Mouse (Mus musculus) megakaryocyte-erythroid progenitor cell, adult 5-6 weeks (primary cell): ENCODE data around the gene 2510009E07Rik. TPM values are rescaled to one million over a fixed set of nuclear protein-coding genes. Genes with fewer than 3 reads are reported as not detected.
"Not testable (repeated sequence)": the region's sequence is repeated elsewhere in the genome, so short reads cannot be mapped to it uniquely, and the experiment has no call there.

Experiments used
- ATAC-seq: replicated peaks from 2 replicates; pipeline ENCODE4 v1.8.0; 2016; ENCODE audit warnings: mild to moderate bottlenecking, inconsistent platforms; ENCODE audit not compliant: severe bottlenecking, poor library complexity, low FRiP score, low TSS enrichment
- total RNA-seq, 2 experiments: library from RNA; stranded (forward) in 1 of 2; stranded (reverse) in 1 of 2; fragments of 200-1000, 215-1000 nt in 1 of 2; fragments of >200 nt in 1 of 2; fragmentation: Nextera tagmentation in 1 of 2; gene quantifications; 2 replicates each; pipeline ENCODE4 v1.2.3; 2014 to 2017

Gene 2510009E07Rik
- total RNA-seq, 2 experiments from 2014 or later = 0.23 to 0.57 TPM

DNA sequence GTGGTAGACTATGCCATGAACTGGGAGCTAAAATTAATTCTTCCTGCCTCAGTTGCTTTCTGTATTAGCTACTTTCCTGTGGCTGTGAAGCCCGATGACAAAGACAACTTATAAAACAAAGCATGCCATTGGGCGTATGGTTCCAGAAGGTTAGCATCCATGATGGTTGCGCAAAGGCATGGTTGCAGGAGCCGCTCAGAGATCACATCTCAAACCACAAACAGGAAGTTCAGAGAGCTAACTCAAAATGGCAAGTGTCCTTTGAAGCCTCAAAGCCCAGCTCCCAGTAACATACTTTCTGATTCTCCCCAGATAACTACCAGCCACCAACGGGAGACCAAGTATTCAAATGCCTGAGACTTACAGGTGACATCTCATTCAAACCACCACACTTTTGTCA, 5.3 kb downstream of the 2510009E07Rik start:
- no peak for ATAC-seq

DNA sequence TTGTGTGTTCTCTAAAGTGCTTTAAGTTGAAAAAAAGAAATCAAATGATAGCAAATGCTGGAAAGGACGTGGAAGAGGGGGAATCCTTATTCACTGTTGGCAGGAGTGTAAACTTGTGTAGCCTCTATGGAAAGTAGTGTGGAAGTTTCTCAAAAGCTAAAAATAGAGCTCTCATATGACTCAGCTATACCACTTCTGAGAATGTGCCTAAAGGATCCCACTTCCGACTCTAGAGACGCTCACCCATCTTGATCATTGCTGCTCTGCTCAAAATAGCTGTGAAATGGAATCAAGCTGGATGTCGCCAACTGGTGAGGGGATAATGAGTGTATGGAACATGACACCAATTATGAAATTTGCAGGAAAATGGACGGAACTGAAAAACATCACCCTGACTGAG, 7.1 kb downstream of the 2510009E07Rik start:
- ATAC-seq = no peak

DNA sequence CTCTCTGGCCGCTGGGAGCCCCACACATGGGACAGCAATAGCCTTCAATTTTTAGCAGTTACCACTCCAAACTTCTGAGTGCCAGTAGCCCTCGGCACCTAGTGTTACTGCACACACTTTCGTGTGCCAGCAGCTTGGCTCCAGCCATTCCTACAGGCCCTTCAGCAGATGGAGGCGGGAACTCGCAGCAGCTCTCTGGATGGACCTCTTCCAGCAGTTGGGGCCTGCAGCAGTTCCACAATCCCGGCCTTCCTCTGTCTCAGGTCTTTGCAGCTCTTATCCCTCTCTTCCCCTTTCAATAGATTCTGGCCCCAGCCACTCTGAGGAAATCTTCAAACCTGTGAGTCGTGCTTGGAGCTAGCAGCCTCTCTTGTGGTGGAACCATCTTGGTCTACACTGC, 17.7 kb downstream of the 2510009E07Rik start:
- no peak for ATAC-seq

DNA sequence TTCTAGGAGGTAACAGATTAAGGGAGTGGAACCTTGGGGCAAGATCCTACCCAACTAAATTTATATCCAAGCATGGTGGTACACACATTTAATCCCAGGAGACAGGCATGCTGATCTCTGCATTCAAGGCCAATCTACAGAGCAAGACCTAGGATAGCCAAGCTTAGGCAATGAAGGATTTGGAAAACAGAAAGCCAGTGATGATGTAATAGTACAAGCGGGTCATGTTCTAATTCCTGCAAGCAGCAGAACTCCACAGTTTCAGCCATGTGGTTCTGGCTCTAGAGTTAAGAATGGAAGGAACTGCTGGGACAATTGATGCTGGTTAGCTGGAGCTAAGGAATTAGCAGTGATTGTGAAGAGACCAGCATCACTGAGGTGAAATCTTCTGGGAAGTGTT, 20.8 kb downstream of the 2510009E07Rik start:
- ATAC-seq = not testable (repeated sequence)

DNA sequence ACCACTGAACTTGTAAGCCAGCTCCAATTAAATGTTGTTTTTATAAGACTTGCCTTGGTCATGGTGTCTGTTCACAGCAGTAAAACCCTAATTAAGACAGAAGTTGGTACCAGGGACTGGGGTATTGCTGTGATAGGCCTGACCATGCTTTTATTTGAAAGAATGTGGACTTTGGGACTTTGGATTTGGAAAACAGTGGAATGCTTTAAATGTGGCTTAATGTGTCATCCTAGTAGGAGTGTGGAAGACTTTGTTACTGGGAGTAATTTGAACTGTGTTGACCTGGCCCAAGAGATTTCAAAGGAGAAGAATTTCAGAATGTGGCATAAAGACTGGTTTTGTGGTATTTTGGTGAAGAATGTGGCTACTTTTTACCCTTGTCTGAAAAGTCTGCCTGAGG, 21.4 kb downstream of the 2510009E07Rik start:
- not testable (repeated sequence) for ATAC-seq

DNA sequence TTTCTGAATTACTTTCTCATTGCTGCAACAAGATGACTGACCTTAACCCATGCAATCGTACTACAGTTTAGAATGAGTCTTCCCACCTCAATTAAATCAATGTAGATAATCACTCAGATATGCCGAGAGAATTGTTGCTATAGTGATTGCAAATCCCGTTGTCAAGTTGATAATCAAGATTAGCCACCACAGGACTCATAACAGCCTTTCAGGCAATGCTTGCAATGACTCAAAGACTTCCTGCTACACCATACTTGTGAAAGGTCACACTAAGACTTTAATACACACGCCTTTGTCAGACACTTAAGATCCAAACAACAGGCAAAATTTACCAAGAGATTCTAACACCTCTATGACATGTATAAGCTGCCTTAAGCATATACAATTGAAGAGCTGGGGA, 22.6 kb downstream of the 2510009E07Rik start:
- ATAC-seq = no peak

DNA sequence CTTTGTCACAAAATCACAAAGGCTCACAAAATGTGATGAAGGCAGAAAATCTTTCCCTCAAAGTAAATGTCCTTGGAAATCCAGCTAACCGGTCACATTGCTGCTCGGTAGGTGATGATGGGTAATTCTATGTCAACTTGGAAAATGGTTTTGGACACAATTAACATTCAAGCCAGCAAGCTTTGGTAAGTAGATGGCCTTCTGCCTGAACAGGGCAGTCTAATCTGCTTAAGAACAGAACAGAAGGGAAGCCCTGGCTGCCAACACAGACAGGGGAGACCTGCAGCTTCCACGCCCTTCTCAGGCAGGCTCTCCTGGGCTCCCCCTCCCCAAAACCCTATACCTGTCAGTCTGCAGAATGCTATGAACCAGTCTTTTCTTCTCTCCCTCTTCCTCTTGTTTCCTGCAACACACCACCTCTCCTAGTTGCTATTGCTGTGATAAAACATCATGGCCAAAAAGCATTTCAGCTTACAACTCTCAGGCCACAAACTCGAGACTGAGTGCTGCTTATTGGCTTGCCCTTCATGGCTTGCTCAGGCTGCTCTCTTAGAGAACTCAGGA, 29.0 kb downstream of the 2510009E07Rik start:
- no peak for ATAC-seq

DNA sequence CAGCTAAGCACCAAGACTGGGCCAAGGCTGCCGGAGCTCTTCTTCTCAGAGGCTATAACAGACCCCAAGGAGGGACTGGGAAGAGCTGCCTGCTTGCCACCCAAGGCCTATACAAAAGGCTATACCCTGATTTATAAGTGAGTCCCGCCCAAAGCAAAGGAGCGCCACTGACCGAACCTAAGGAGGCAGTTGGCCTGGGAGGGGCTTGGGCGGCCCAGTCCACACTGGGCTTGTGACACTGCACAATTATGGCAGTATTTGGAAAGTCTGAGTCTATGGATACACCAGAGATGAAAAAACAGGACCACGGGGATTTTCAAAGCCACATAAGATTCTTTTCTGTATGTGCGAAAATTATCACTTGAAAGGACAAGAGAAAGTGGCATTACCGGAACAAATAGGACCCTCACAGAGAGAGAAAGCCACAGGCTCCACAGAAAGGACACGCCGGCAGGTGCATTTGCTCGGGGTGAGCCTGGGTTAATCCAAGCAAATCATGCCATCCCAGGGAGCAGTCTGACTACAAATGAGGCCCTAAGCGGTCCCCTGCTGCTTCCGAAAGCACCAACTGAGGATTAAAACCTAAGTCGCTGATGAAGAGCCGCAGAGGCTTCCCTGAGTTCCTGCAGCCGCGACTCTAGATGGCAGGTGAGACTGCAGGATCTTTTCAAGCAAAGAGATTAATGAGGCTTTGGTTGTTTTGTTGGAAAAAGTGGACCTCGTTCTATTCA, 29.7 kb downstream of the 2510009E07Rik start:
- no peak for ATAC-seq

DNA sequence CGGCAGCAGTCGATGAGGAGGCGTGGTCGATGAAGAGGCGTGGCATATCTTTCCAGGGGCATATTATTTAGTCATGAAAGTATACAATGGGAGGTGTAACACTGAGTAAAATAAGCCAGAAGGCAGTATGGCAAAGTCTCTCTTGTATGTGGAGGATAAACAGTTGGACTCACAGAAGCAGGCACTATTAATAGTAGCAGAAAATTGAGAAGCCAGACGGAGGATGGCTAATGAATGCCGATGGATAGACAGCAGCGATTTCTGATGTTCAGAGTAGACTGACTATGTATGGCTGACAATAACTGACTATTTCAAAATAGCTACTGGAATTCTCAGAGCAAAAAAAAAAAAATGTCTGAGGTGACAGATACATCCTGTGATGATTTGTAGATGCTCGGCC, 38.5 kb downstream of the 2510009E07Rik start:
- ATAC-seq = no peak

DNA sequence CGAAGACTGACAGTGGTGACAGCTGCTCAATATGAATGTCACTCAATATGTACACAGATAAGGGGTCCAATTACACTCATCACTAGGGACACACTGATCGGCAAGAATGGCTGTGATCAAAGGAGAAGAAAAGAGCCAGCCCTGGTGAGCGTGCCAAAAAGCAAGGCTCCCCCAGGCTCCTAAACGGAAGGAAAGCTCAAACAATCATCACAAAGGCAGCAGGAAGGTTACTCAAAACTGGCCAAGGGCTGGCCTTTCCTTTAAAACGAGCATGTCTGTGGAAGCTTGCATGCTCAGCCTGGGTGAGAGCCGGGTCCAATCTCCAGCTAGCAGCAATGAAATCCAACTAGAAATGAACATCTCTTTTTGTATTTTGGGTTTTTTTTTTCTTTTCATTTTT, 39.2 kb downstream of the 2510009E07Rik start:
- ATAC-seq = no peak

DNA sequence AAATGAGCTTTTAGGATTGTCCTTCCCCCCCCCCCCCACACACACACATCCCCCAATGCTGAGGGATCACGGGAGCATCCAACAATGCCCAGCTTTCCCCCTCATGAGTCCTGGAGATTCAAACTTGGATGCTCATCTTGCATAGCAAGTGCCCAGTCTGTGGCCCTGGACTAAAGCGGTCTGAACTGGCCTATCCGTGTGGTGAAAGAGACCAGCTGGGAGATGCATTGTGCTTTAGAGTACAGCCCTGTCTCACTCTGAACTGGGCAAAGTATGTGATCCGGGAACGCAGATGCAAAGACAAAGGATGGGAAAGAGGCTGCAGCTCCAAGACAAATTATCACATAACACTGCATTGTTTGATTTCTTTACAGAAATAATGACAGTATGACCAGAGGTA, 40.1 kb downstream of the 2510009E07Rik start:
- no peak for ATAC-seq

DNA sequence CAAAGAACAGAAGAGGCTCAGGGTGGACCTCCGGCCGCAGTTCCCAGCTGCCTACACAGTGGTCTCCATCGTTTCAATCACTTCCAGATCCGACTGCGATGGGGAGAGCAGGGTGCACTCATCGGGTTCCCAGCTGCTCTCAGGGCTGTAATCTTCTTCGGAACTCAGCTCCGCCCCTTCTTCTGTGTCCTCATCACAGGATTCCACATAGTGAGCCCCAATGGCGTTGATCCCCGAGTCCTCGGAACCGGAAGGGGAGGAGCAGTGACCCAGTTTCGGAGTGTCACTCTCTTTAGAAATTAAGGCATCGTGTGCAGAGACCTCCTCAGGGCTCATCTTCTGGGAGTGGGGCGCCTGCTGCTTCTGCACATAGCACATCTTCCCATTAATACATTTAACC, 41.3 kb downstream of the 2510009E07Rik start:
- no peak for ATAC-seq

DNA sequence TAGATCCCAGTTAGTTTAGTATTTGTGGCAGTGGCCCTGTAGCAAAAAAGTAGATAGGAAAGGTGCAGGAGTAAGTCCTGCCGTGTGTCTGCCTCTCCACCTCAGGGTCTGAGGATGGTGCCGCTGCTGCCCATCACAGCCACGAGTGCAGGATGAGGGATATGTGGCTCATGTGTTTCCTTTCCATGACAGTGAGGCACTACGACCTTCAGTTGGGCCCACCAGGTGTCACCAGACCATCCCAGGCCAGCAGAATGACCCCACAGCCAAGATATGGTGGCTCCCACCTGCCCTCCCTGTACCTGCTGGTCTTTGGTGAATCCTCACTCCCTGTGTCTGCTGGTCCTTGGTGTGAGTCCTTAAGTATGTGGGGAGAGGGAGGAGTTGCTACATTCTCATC, 43.3 kb downstream of the 2510009E07Rik start:
- ATAC-seq = no peak

DNA sequence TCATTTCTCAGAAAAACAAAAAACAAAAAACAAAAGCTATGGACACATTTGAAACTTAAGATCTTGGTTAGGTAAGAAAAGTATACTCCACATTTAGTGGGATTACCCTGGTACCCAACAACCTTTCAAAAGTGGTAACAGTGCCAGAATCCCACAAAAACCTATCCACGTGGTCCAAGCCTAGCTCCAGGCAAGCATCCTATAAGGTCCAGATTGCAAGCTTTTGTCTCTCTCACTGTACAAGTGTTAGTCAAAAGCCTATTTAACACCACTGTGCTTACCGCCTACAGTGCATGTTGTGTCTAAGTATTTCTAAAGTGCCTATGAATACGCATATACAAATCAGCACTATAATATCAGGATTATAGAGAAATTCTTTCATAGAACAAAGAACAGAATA, 44.2 kb downstream of the 2510009E07Rik start:
- ATAC-seq = no peak

DNA sequence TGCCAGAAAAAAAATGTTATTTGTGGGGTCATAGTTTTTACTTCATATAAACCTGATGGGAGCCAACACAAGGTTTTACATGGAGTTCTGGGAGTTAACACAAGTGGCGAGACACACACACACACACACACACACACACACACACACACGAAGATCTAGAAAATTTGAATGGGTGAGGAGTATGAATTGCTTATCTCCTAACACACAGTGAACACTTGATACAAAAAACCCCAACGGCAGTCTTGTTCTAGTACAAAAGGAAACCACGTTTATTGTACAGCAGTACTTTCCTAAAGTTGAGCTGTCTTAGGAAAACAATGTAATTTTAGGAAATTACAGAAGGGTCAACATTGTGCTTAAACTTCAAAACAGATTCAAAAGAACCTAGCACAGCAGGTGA, 45.7 kb downstream of the 2510009E07Rik start:
- peak; percentile 51; the same call in 1 of the 2 replicates for ATAC-seq

DNA sequence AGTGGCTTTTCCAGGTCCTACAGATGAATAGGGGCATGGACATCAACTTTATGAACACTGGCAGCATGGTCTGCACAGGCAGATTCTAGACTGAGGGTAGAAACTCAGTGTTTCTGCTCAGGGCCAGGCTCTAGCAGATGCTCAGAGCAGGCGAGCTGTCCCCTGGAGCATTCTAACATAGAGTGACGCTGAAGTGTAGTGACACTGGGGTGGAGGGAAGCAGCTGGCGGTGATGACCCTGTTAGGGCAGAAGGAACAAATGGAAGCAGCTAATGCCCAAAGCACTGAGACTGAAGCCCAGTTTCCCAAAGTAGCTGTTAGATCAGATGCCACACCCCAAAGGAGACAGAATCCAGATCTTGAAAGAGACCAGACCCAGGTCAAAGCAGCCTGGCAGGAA, 48.0 kb downstream of the 2510009E07Rik start:
- ATAC-seq = no peak

DNA sequence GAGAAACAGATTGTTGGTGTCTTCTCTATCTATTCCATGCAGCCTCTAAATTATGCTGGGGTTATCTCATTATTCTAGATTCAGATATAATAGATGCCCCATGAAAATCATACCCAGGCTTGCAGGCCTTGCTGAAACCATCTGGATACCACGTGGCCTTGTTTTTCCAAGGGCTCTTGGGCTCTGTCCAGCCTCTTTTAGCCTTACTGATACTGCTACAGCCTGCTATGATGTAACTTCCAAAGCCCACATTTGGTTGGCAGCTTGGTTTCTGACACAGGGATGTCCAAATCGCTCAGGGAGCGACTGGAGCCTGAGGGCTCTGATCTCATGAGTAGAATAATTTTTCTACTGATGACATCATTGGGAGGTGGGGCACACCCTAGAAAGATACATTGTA, 48.5 kb downstream of the 2510009E07Rik start:
- no peak for ATAC-seq

DNA sequence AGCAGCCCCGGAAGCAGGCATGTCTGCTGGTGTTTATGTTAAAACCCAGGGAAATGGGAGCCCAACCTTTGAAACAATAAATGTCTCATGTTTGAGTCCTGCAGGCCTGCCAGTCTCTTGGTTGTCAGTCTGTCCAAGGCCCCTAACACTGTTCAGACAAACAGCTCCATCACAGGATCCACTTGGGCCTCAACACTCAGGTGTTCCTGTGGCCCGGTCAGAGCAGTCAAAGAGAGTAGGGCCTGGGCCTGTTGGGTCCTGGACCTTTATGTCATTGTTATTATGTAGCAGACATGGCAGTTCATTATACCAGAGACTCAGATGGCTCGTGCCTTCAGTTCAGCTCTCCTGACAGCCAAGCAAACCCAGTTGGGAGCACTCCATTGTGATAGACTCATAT, 49.9 kb downstream of the 2510009E07Rik start:
- ATAC-seq = no peak

DNA sequence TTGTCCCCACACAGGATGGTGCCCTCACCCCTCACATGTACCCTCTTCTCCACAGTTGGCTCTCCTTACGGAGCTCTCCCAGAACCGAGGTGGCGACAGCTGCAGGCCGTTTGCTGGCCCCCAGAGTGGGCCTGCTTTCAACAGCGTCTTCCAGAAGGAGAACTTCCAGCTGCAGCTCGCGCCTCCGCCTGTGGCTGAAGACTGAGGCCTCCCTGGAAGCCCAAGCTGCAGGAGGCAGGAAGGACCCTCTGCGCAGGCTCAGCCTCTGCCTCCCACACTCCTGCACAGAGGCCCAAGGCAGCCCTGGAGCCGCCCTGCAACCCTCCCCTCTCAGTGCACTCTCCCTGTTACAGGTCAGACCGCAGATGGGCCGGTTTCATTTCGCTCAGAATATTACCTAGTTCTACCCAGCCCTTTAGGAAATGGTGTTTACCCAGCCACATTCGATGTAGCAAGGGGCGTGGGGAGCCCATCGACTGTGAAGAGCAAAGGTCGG, 50.4 kb downstream of the 2510009E07Rik start:
- ATAC-seq = no peak

DNA sequence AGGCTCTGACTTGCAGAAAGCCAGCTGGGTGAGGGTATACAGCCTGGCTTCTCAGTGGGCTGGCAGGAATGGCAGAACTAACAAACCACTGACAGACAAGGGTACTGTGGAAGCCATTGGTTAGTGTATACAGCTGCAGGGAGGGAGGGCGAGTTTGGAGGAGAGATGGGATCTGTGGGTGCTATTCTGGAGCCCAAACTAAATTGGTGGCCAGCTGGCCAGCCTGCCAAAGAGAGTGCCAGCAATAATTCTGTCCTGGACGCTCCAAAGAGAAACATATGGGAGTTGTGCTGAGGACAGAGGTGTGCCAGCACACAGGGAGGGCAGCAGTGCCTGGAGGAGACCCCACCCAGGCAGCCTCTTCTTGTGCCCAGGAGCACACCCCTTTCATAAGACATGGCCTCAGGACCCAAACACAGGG, 50.8 kb downstream of the 2510009E07Rik start:
- ATAC-seq = no peak

DNA sequence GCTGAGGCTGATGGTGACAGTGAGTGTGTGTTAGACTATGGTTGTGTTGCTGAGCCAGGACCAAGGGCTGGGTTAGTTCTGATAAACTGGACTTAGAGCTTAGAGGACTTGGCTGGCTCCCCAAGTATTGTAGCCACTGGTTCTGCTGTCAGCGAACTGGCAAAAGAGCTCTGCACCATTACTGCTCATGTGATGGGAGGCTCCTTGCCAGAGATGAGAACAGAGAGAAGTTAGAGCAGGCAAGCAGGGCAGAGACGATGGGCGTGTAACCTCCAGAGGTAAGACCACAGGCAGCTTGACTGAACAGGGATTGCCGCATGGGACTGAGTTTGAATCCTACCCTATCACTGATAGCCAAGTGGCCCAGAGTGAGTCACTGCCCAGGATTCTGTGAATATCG, 51.6 kb downstream of the 2510009E07Rik start:
- no peak for ATAC-seq
